Mouse (Mus musculus) bone marrow macrophage, adult 2 months (primary cell): ENCODE measurements at regions not wholly inside any gene's neighbourhood (a gene's known extent, or its start where the extent isn't known, plus 50 kb on each side); places are given as distances from the start of the nearest gene placed in this dataset.

Experiments
- CTCF ChIP-seq: IDR thresholded peaks from 2 replicates; pipeline ENCODE4 v1.5.1; 2012; ENCODE audit warnings: low read depth, mild to moderate bottlenecking, low read length, moderate library complexity
- POLR2A ChIP-seq: IDR thresholded peaks from 2 replicates; pipeline ENCODE4 v1.6.1; 2012; ENCODE audit warnings: mild to moderate bottlenecking, low read depth, low read length, borderline replicate concordance

GRCm38 (mm10) chr17:14506123-14506522, 187.9 kb downstream of the Thbs2 start:
- TF ChIP-seq POLR2A (no peak), CTCF (no peak)
